Mouse (Mus musculus) CH12.LX (cell line): ENCODE data around the gene Matn3. TPM values are rescaled to one million over a fixed set of nuclear protein-coding genes. Genes with fewer than 3 reads are reported as not detected.

Source experiments
- DNase-seq: peaks from one replicate; pipeline ENCODE4 v3.0.0-alpha.2; 2013; ENCODE audit errors: extremely low read depth
- H3K27ac ChIP-seq: 2 replicates; pipeline ENCODE4 v1.5.1; 2012; ENCODE audit warnings: low read depth, mild to moderate bottlenecking, control low read depth, moderate library complexity; ENCODE audit not compliant: insufficient read depth
- H3K27me3 ChIP-seq: replicated peaks from 2 replicates; pipeline ENCODE3; 2012; ENCODE audit warnings: inconsistent platforms
- H3K36me3 ChIP-seq, 2 experiments: replicated peaks in 1 of 2; 2 replicates each; pipeline versions ENCODE3 to v1.6.1; 2012; ENCODE audit warnings: inconsistent platforms in 1 of 2, low read length in 1 of 2, mild to moderate bottlenecking in 1 of 2, mixed read lengths in 1 of 2, moderate library complexity in 1 of 2; ENCODE audit not compliant: control insufficient read depth in 1 of 2, insufficient read depth in 1 of 2
- H3K4me1 ChIP-seq, 2 experiments: 2 replicates each; pipeline ENCODE4 v1.6.1; 2012; ENCODE audit warnings: inconsistent platforms in 1 of 2, moderate library complexity in 1 of 2; ENCODE audit not compliant: insufficient read depth in 2 of 2, control insufficient read depth in 1 of 2
- H3K4me2 ChIP-seq: 2 replicates; pipeline ENCODE4 v1.6.1; 2012; ENCODE audit warnings: low read depth, mild to moderate bottlenecking, control low read depth; ENCODE audit not compliant: poor library complexity, insufficient read depth, severe bottlenecking
- H3K4me3 ChIP-seq, 3 experiments: fragments of 150-350 bp in 1 of 3; sonication (generic) in 1 of 3; replicated peaks in 1 of 3; 2 replicates each; pipeline versions ENCODE3 to v1.5.1; 2011 to 2012; ENCODE audit warnings: low read depth in 2 of 3, low read length in 2 of 3, mild to moderate bottlenecking in 2 of 3, moderate library complexity in 2 of 3, control low read depth in 1 of 3, improper control_type of control experiment in 1 of 3, inconsistent platforms in 1 of 3, mixed read lengths in 1 of 3; ENCODE audit not compliant: poor library complexity in 1 of 3
- H3K79me2 ChIP-seq: replicated peaks from 2 replicates; pipeline ENCODE4 v1.6.1; 2012; ENCODE audit warnings: mild to moderate bottlenecking, moderate library complexity; ENCODE audit not compliant: control insufficient read depth, poor library complexity, insufficient read depth, severe bottlenecking; ENCODE audit errors: extremely low read depth
- H3K9ac ChIP-seq: 2 replicates; pipeline ENCODE4 v1.6.1; 2012; ENCODE audit warnings: low read depth, mild to moderate bottlenecking, control low read depth, moderate library complexity; ENCODE audit not compliant: insufficient read depth
- H3K9me3 ChIP-seq: replicated peaks from 2 replicates; pipeline ENCODE3; 2012; ENCODE audit warnings: low read length, inconsistent platforms, mixed read lengths
- CHD1 ChIP-seq: IDR thresholded peaks from 2 replicates; pipeline ENCODE4 v1.6.1; 2012; ENCODE audit warnings: low read depth, low read length, improper control_type of control experiment, inconsistent platforms
- CTCF ChIP-seq, 2 experiments: IDR thresholded peaks in 1 of 2; conservative IDR thresholded peaks in 1 of 2; 2 replicates each; pipeline ENCODE4 v1.5.1; 2011 to 2012; ENCODE audit warnings: low read depth in 2 of 2, low read length in 2 of 2, improper control_type of control experiment in 1 of 2, inconsistent platforms in 1 of 2, mild to moderate bottlenecking in 1 of 2, moderate library complexity in 1 of 2
- E2F4 ChIP-seq: IDR thresholded peaks from 2 replicates; pipeline ENCODE4 v1.6.1; 2011; ENCODE audit warnings: low read depth, low read length, improper control_type of control experiment; ENCODE audit not compliant: insufficient replicate concordance
- ETS1 ChIP-seq: conservative IDR thresholded peaks from 2 replicates; pipeline ENCODE4 v1.6.1; 2012; ENCODE audit warnings: low read depth, mild to moderate bottlenecking, inconsistent platforms, low read length, improper control_type of control experiment, moderate library complexity
- HCFC1 ChIP-seq: IDR thresholded peaks from 2 replicates; pipeline ENCODE4 v1.6.1; 2012; ENCODE audit warnings: low read depth, mild to moderate bottlenecking, inconsistent platforms, low read length, improper control_type of control experiment
- IRF4 ChIP-seq: IDR thresholded peaks from 2 replicates; pipeline ENCODE4 v1.6.1; 2014; ENCODE audit warnings: low read depth, mild to moderate bottlenecking, inconsistent platforms, low read length, improper control_type of control experiment
- JUN ChIP-seq: IDR thresholded peaks from 2 replicates; pipeline ENCODE4 v1.6.1; 2011; ENCODE audit warnings: low read depth, mild to moderate bottlenecking, low read length, improper control_type of control experiment, moderate library complexity; ENCODE audit not compliant: insufficient read depth
- JUND ChIP-seq: conservative IDR thresholded peaks from 2 replicates; pipeline ENCODE4 v1.6.1; 2011; ENCODE audit warnings: low read depth, low read length, improper control_type of control experiment
- MAFK ChIP-seq: IDR thresholded peaks from 2 replicates; pipeline ENCODE4 v1.6.1; 2011; ENCODE audit warnings: low read length, improper control_type of control experiment; ENCODE audit not compliant: insufficient replicate concordance
- MEF2A ChIP-seq: IDR thresholded peaks from 2 replicates; pipeline ENCODE4 v1.6.1; 2014; ENCODE audit warnings: low read depth, mild to moderate bottlenecking, inconsistent platforms, low read length, improper control_type of control experiment, borderline replicate concordance
- MXI1 ChIP-seq: IDR thresholded peaks from 2 replicates; pipeline ENCODE4 v1.6.1; 2011; ENCODE audit warnings: mild to moderate bottlenecking, low read depth, low read length, improper control_type of control experiment
- MYC ChIP-seq: IDR thresholded peaks from 2 replicates; pipeline ENCODE4 v1.6.1; 2011; ENCODE audit warnings: low read depth, mild to moderate bottlenecking, improper control_type of control experiment, low read length
- NRF1 ChIP-seq: IDR thresholded peaks from 2 replicates; pipeline ENCODE4 v1.6.1; 2014; ENCODE audit warnings: low read depth, mild to moderate bottlenecking, inconsistent platforms, low read length, improper control_type of control experiment, moderate library complexity
- PAX5 ChIP-seq: IDR thresholded peaks from 2 replicates; pipeline ENCODE4 v1.6.1; 2012; ENCODE audit warnings: low read length, inconsistent platforms, mixed read lengths
- POLR2A ChIP-seq: IDR thresholded peaks from 2 replicates; pipeline ENCODE4 v1.6.1; 2011; ENCODE audit warnings: low read depth, mild to moderate bottlenecking, improper control_type of control experiment, low read length
- POLR2AphosphoS2 ChIP-seq: IDR thresholded peaks from 2 replicates; pipeline ENCODE4 v1.6.1; 2011; ENCODE audit warnings: low read depth, low read length, improper control_type of control experiment
- RAD21 ChIP-seq: IDR thresholded peaks from 2 replicates; pipeline ENCODE4 v1.6.1; 2011; ENCODE audit warnings: low read depth, mild to moderate bottlenecking, low read length, improper control_type of control experiment, moderate library complexity
- RCOR1 ChIP-seq: conservative IDR thresholded peaks from 2 replicates; pipeline ENCODE4 v1.6.1; 2012; ENCODE audit warnings: low read depth, mild to moderate bottlenecking, inconsistent platforms, low read length, improper control_type of control experiment
- SIN3A ChIP-seq: IDR thresholded peaks from 2 replicates; pipeline ENCODE4 v1.6.1; 2012; ENCODE audit warnings: low read length, improper control_type of control experiment, inconsistent platforms
- SMC3 ChIP-seq: IDR thresholded peaks from 2 replicates; pipeline ENCODE4 v1.6.1; 2011; ENCODE audit warnings: low read depth, low read length, improper control_type of control experiment
- TBP ChIP-seq: conservative IDR thresholded peaks from 2 replicates; pipeline ENCODE4 v1.6.1; 2011; ENCODE audit warnings: low read depth, low read length, improper control_type of control experiment
- ZC3H11A ChIP-seq: IDR thresholded peaks from 2 replicates; pipeline ENCODE4 v1.6.1; 2012; ENCODE audit warnings: low read depth, mild to moderate bottlenecking, inconsistent platforms, low read length, improper control_type of control experiment
- ZKSCAN1 ChIP-seq: IDR thresholded peaks from 2 replicates; pipeline ENCODE4 v1.6.1; 2012; ENCODE audit warnings: low read depth, inconsistent platforms, low read length, improper control_type of control experiment, borderline replicate concordance
- ZMIZ1 ChIP-seq: IDR thresholded peaks from 2 replicates; pipeline ENCODE4 v1.6.1; 2012; ENCODE audit warnings: low read depth, mild to moderate bottlenecking, inconsistent platforms, low read length, improper control_type of control experiment
- ZNF384 ChIP-seq: IDR thresholded peaks from 2 replicates; pipeline ENCODE4 v1.6.1; 2012; ENCODE audit warnings: low read depth, low read length, improper control_type of control experiment, inconsistent platforms
- dilution Hi-C: fragments of 300-500 bp; cut with MboI; formaldehyde crosslinking; loops from 2 replicates; pipeline ENCODE4 v1.14.3; 2020; ENCODE audit warnings: low sequenced_read_pairs; ENCODE audit not compliant: extremely low pct_unique_long_range_greater_than_20kb, extremely low pct_ligation_motif_present
- in situ Hi-C: fragments of 300-500 bp; cut with MboI; formaldehyde crosslinking; loops from 3 replicates; pipeline ENCODE4 v1.14.3; 2019; ENCODE audit warnings: low sequenced_read_pairs, low pct_ligation_motif_present, low pct_unique_long_range_greater_than_20kb, mixed read lengths
- polyA plus RNA-seq: library from polyadenylated mRNA; unstranded; fragments of >175 nt; gene quantifications from 2 replicates; pipeline ENCODE4 v1.2.1, GENCODE M21; 2012; ENCODE audit warnings: low read depth; ENCODE audit not compliant: insufficient read length
- total RNA-seq, 2 experiments: library from RNA; depleted of rRNA; stranded (reverse); fragments of 300-350 nt in 1 of 2; fragments of >200 nt in 1 of 2; gene quantifications; 2 replicates each; pipeline ENCODE4 v1.2.3; 2012 to 2014

Matn3 gene
- total and polyA plus RNA-seq, 3 experiments = not detected

- no peak for DNase-seq
- in situ Hi-C loops = no loop called here
- Histone ChIP-seq H3K9ac (no peak overlapping the region), H3K27me3 (no peaks in the 10 kb centered on the region), H3K79me2 (peaks cover 62% of the 10 kb centered on the region), H3K9me3 (no peaks in the 10 kb centered on the region), H3K4me1 (peaks cover 4 to 56% of the 10 kb centered on the region in 2 experiments), H3K36me3 (peaks cover 27 to 68% of the 10 kb centered on the region in 2 experiments), H3K4me3 (no peak overlapping the region), H3K27ac (no peak overlapping the region), H3K4me2 (no peak overlapping the region)
- dilution Hi-C loops = no loop called here
- TF ChIP-seq SIN3A = no peak
- no peak for TF ChIP-seq E2F4
- no peak for TF ChIP-seq CHD1
- no peak for TF ChIP-seq CTCF (conservative IDR thresholded peaks at IDR 0.05 in 1 of 2, IDR thresholded peaks at IDR 0.05 in 1 of 2; ENCODE audit: low read depth in 2 of 2, low read length in 2 of 2)
- TF ChIP-seq HCFC1 = no peak
- no peak for TF ChIP-seq ETS1
- TF ChIP-seq IRF4 = no peak
- TF ChIP-seq MXI1 = no peak
- TF ChIP-seq POLR2A = no peak
- TF ChIP-seq ZC3H11A = no peak
- no peak for TF ChIP-seq JUN
- no peak for TF ChIP-seq RCOR1
- TF ChIP-seq ZKSCAN1 = no peak
Observed at GRCm38 (mm10) chr12:8931083-8931482, 16.6 kb upstream of the Matn3 start.

- Histone ChIP-seq H3K4me3 (no peak overlapping the region), H3K9ac (no peak overlapping the region), H3K79me2 (peaks cover 21% of the 10 kb centered on the region), H3K4me1 (peaks cover 6 to 26% of the 10 kb centered on the region in 2 experiments), H3K27ac (no peak overlapping the region), H3K9me3 (no peaks in the 10 kb centered on the region), H3K4me2 (no peak overlapping the region), H3K27me3 (no peaks in the 10 kb centered on the region), H3K36me3 (peaks cover 52 to 82% of the 10 kb centered on the region in 2 experiments)
- DNase-seq = no peak
- no peak for TF ChIP-seq TBP
- no peak for TF ChIP-seq MEF2A
- TF ChIP-seq IRF4 = no peak
- TF ChIP-seq MXI1 = no peak
- TF ChIP-seq JUN = no peak
- no peak for TF ChIP-seq SMC3
- TF ChIP-seq RAD21 = no peak
- TF ChIP-seq CTCF (conservative IDR thresholded peaks at IDR 0.05 in 1 of 2, IDR thresholded peaks at IDR 0.05 in 1 of 2; ENCODE audit: low read depth in 2 of 2, low read length in 2 of 2) = no peak
- no peak for TF ChIP-seq JUND
- no peak for TF ChIP-seq E2F4
- no peak for TF ChIP-seq SIN3A
- no peak for TF ChIP-seq ZMIZ1
- no peak for TF ChIP-seq NRF1
- no peak for TF ChIP-seq PAX5
- TF ChIP-seq POLR2AphosphoS2 = no peak
- TF ChIP-seq ZNF384 = no peak
- TF ChIP-seq MAFK = no peak
- no peak for TF ChIP-seq MYC
- dilution Hi-C loops = no loop called here
- in situ Hi-C loops = no loop called here
Observed at GRCm38 (mm10) chr12:8935349-8935748, 12.4 kb upstream of the Matn3 start.
